Mouse (Mus musculus): Measurements from ENCODE around the gene Spag6l. TPM values are rescaled to one million over a fixed set of nuclear protein-coding genes. Genes with fewer than 3 reads are reported as not detected.
"Not testable (repeated sequence)": the region's sequence is repeated elsewhere in the genome, so short reads cannot be mapped to it uniquely, and the experiment has no call there.

Gene Spag6l
- total RNA-seq (2021), result 10 to 100 TPM in 1 of 2 experiments, 1 to 10 TPM in 1; 9.8 to 11.9 TPM
- long read RNA-seq, transcript Spag6l-201 (11 exons, 2,416 nt), result major isoform, 16 of 18 reads
- long read RNA-seq, partial matches to known transcripts, result 1 of 18 reads
- long read RNA-seq, other reads (novel, unspliced or antisense), result 1 of 18 reads

GRCm38 (mm10) chr16:16828757-16829615, at the start of gene Spag6l:
Gene Spag6l (minus strand): TSS chr16:16829456.
- peak; percentile 46 to 63 for DNase-seq (ENCODE audit: low spot score in 2 of 2)

GRCm38 (mm10) chr16:16879025-16879424, 49.8 kb upstream of the Spag6l start:
- DNase-seq (ENCODE audit: low spot score in 2 of 2), result no peak

GRCm38 (mm10) chr16:16870617-16871331, 41.5 kb upstream of the Spag6l start, which contains the start of the genes Top3b and Vpreb1:
Gene Top3b (plus strand): TSS chr16:16870736.
Gene Vpreb1 (minus strand): TSS chr16:16870843.
- peak; percentile 89 to 95 for DNase-seq (ENCODE audit: low spot score in 2 of 2)

- no peak for DNase-seq (ENCODE audit: low spot score in 2 of 2)
Measured at GRCm38 (mm10) chr16:16870241-16870616, 41.0 kb upstream of the Spag6l start.

GRCm38 (mm10) chr16:16865696-16866561, 36.7 kb upstream of the Spag6l start:
- no peak for DNase-seq (ENCODE audit: low spot score in 2 of 2)

GRCm38 (mm10) chr16:16865217-16865616, 36.0 kb upstream of the Spag6l start:
- no peak for DNase-seq (ENCODE audit: low spot score in 2 of 2)

- no peak for DNase-seq (ENCODE audit: low spot score in 2 of 2)
Measured at GRCm38 (mm10) chr16:16863978-16864377, 34.7 kb upstream of the Spag6l start, which contains the start of gene Igll1. Gene Igll1 (minus strand): TSS chr16:16863985.

- DNase-seq (ENCODE audit: low spot score in 2 of 2), result no peak
Measured at GRCm38 (mm10) chr16:16862288-16862687, 33.0 kb upstream of the Spag6l start.

GRCm38 (mm10) chr16:16856731-16857476, 27.6 kb upstream of the Spag6l start:
- DNase-seq (ENCODE audit: low spot score in 2 of 2), result no peak

- not testable (repeated sequence) for DNase-seq (ENCODE audit: low spot score in 2 of 2)
Measured at GRCm38 (mm10) chr16:16856054-16856453, 26.8 kb upstream of the Spag6l start.

- DNase-seq (ENCODE audit: low spot score in 2 of 2), result no peak
Measured at GRCm38 (mm10) chr16:16855541-16855940, 26.3 kb upstream of the Spag6l start.

GRCm38 (mm10) chr16:16854836-16855235, 25.6 kb upstream of the Spag6l start:
- peak in 1 of 2 experiments; percentile 71 for DNase-seq (ENCODE audit: low spot score in 2 of 2)

GRCm38 (mm10) chr16:16852411-16852810, 23.2 kb upstream of the Spag6l start:
- no peak for DNase-seq (ENCODE audit: low spot score in 2 of 2)

- DNase-seq (ENCODE audit: low spot score in 2 of 2), result no peak
Measured at GRCm38 (mm10) chr16:16849196-16849595, 19.9 kb upstream of the Spag6l start.

- no peak for DNase-seq (ENCODE audit: low spot score in 2 of 2)
Measured at GRCm38 (mm10) chr16:16829671-16830070, 415 bp upstream of the Spag6l start.

GRCm38 (mm10) chr16:16826223-16826622, 3.0 kb downstream of the Spag6l start:
- no peak for DNase-seq (ENCODE audit: low spot score in 2 of 2)

- no peak for DNase-seq (ENCODE audit: low spot score in 2 of 2)
Measured at GRCm38 (mm10) chr16:16825476-16825875, 3.8 kb downstream of the Spag6l start.

- DNase-seq (ENCODE audit: low spot score in 2 of 2), result no peak
Measured at GRCm38 (mm10) chr16:16806325-16806724, 22.9 kb downstream of the Spag6l start.

Data from layer of hippocampus, adult 18-20 months (tissue).